Mouse (Mus musculus): Measurements from ENCODE around the gene Mamstr.
"Not testable (repeated sequence)": the region's sequence is repeated elsewhere in the genome, so short reads cannot be mapped to it uniquely, and the experiment has no call there.

Mamstr gene

GRCm38 (mm10) chr7:45649351-45649750, 9.6 kb downstream of the Mamstr start:
- in situ Hi-C loops (cut with MboI, MseI) = no loop called here

- in situ Hi-C loops (cut with MboI, MseI) = not testable (repeated sequence)
These were observed 10.7 kb downstream of the Mamstr start for GRCm38 (mm10) chr7:45650484-45650883.

DNA sequence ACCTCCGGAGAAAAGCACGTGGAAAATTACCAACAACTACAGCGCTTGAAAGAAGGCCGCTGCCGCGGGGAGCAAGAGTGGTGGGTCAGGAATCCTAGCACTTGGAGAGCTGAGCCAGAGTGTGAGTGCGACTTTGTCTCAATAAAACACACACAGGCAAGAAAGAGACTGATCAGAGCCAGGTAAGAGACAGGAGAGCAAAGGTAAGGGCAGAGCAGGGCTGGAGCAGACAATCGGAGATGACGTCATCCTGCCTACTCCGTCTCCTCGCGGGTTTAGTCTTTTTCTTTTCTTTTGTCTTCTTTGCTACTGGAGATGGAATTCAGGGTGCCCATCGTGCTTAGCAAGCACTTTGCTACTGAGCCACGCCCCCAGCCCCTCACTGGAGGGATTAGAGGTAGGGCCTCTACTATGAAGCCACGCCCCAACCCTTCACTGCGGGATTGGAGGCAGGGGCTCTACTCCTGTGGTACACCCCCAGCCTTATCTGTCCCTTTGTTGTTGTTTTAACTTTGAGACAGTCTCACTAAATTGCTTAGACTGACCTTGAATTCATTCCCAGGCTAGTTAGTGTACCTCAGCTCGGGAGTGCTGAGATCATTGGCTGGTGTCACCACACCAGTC, 14.8 kb downstream of the Mamstr start:
- in situ Hi-C loops (cut with MboI, MseI) = no loop called here

DNA sequence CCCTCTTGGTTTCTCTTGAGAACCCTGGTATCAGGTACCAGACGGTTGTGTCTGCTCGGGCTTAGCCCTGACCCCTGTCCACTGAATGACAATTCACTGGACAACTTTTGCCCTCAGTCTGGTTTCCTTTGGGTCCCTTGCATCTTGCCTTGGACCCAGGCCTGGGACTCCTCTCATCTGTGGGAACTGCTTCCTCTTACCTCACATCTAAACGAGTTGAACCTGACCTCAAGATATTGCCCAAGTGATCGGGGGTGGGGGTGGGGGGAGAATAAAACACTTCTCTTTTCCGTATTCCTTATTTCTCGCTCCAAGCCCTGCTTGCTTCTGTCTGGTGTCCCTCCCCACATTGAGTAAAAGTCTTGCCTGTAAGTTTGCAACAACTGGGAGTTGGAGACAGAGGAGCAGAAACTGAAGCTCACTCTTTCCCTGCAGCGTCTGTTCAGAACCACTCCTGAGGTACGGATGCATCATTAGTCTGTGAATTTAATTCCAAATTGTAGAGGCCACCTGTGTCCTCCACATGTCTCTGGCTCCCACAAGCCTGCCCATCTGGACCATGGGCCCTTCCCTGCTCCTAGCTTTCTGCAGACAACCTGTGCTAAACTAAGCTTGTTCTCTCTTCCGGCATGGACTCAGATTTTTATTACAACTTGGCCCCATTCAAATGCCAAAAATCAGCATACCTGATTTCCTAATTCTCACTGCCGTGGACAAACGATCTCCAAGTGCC, 21.1 kb downstream of the Mamstr start:
- in situ Hi-C loops (cut with MboI, MseI) = no loop called here

DNA sequence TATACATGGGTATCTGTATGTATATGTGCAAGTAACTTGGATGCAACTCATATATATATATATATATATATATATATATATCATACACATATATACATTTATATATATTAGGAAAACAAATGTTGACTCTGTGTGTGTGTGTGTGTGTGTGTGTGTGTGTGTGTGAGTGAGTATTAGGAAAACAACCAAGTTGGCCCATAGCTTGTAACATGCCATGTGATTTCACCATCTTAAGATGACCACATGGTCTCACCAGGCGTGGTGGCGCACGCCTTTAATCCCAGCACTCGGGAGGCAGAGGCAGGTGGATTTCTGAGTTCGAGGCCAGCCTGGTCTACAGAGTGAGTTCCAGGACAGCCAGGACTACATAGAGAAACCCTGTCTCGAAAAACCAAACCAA, 21.9 kb downstream of the Mamstr start:
- in situ Hi-C loops (cut with MboI, MseI) = not testable (repeated sequence)

- in situ Hi-C loops (cut with MboI, MseI) = no loop called here
These were observed 25.7 kb downstream of the Mamstr start for GRCm38 (mm10) chr7:45665303-45666138.

- in situ Hi-C loops (cut with MboI, MseI) = no loop called here
These were observed 26.4 kb downstream of the Mamstr start, which contains the start of gene Fut2 for GRCm38 (mm10) chr7:45666161-45666560. Gene Fut2 (minus strand): TSS chr7:45666394.

DNA sequence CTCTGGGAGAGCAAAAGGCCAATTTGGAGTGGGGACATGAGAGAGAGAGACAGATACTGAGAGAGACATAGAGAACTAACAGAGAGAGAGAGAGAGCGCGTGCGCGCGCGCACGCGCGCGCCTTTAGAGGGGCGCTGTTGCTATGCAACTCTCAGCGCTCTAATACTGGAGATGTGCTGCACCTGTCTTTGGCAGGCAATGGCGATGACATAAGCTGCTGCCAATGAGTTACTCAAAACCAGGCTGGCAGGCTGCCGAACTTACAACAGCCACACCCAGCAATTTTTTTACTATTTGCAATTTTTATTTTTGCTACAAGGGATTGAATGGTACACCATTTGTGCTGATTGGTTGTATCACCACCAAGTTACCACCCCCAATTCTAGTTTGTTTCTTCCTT, 28.0 kb downstream of the Mamstr start:
- in situ Hi-C loops (cut with MboI, MseI) = no loop called here

GRCm38 (mm10) chr7:45668921-45669320, 29.1 kb downstream of the Mamstr start:
- in situ Hi-C loops (cut with MboI, MseI) = no loop called here

- in situ Hi-C loops (cut with MboI, MseI) = no loop called here
These were observed 38.0 kb downstream of the Mamstr start for GRCm38 (mm10) chr7:45677627-45678295.

- in situ Hi-C loops (cut with MboI, MseI) = no loop called here
These were observed 38.7 kb downstream of the Mamstr start for GRCm38 (mm10) chr7:45678513-45678912.

- in situ Hi-C loops (cut with MboI, MseI) = no loop called here
These were observed 40.3 kb downstream of the Mamstr start for GRCm38 (mm10) chr7:45679966-45680621.

- in situ Hi-C loops (cut with MboI, MseI) = no loop called here
These were observed 41.4 kb downstream of the Mamstr start for GRCm38 (mm10) chr7:45681046-45681736.

DNA sequence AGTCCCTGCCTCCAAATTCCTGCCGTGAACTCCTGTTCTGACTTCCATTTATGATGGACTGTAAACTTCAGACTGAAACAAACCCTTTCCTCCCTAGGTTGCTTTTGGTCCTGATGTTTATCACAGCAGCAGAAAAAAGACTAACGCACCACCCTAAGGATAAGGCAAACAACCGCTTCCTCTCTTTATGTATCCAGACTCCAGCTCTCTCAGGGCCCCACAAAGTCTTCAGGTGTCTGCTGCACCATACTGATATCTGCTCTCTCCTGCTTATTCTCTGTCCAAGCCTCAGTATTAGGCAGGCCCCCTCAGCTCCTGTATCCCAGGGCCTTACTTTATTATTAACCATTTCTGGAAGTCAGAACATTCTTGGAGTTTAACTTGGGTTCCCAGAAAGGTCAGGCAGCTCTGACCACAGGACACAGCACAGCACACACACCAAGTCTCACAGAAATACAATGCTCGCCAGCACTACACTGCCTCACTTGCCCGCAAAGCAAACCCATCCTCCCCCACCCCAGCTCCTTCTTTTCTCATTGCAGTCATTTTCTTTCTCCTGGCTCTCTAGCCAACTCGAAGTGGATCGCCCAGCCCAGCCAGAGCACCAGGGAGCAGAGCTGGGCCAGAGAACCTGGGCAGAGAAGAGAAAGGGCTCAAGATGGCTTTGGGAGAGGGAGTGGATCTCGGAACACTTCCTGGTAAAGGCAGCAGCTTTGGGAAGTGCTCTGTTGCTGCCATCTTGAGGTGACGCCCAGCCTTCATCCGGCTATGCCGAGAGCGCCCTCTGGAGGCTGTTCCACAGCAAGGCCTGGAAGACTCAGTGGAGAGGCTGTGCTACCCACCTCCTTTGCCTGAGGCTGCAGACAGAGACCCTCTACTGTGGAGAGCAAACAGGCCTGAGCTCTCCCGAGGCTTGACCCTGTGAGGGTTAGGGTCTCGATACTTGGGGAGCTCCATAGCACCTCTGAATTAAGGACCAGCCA, 42.7 kb downstream of the Mamstr start:
- in situ Hi-C loops (cut with MboI, MseI) = no loop called here

DNA sequence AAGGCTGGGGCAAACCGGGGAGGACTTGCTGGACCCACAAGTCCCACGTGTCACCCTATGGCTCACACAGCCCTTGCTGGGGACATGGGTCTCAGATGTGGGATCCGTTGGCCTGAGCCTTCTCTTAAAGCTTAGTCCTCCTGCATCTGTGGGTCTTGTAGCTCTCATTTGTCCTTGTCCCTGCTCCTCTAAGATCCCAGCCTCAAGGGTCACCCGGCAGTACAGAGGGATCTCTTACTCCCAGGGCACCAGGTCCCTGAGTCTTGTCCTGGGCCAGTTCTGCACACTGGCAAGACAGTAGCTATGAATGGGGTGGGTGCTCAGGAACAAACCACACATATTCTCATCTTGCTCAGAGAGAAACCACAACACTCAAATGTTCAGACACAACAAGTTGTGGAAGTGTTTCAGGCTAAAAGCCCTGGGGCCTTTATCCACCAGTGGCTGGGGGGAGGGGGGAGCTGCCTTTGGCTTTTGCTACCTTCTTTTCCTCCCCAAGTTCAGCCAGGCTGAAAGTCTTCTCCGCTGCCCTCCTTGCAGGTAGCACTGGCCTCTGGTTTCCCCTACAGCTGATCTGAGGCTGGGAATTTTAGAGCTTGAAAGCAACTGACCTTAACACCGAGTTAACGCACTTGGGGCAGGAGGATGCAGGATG, 43.7 kb downstream of the Mamstr start, which contains the start of gene Ntn5:
Gene Ntn5 (plus strand): TSS at position 627 of the 655 bp plus-strand sequence.
- in situ Hi-C loops (cut with MboI, MseI) = no loop called here

GRCm38 (mm10) chr7:45685811-45686210, 46.0 kb downstream of the Mamstr start:
- in situ Hi-C loops (cut with MboI, MseI) = no loop called here

DNA sequence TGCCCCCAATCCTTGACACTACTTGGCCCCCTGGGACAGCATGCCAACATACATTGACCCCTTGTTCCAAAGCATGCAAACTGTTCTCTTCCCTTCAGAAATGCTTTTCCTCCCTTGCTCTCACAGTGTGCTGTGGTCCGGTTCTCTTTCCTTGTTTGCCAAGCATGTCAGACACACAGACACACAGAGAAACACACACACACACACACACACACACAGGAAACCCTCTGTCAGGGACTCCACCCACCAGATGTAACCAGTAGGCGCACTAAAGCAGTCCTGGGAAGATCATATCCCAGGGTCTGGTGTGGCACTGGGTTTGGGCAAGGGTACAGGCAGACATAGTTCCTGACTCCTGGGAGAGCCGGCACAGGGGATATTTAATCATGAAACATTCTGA, 47.1 kb downstream of the Mamstr start:
- in situ Hi-C loops (cut with MboI, MseI) = no loop called here

DNA sequence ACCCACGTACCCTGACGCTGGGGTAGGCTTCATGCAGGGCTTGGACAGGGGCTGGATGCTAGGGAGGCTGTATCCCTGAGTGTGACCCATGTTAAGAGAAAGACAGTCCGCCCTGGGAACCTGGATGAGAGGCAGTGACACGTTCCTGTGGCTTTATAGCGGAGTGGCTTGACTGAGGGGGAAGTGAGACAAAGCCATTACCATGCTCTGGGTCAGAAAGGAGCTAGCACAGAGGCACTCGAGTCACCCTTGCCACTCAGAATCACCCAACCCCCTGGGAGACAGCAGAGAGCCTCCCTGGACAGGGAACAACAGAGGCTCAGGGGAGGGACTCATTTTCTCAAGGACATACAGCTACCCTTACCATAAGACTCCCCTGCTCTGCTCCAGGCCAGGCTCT, 49.3 kb downstream of the Mamstr start:
- in situ Hi-C loops (cut with MboI, MseI) = no loop called here

DNA sequence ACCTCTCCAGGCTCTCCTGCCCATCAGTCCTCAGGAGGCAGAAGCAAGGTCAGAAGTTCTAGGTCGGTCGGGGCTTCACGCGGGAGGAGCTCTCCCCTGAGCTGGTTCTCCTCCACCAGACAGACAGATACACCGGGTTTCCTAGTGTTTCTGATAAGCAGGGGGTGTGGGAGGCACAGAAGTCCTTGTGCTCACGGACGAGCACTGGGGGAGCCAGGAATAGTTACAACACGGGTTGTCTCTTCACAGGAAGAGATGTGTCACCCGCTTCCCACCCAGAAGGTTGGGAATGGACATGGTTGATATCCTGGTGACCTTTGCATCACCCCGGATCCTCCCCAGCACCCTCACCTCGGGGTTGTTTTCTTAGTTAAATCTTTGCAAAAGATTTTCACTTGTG, 50.0 kb downstream of the Mamstr start:
- in situ Hi-C loops (cut with MboI, MseI) = no loop called here
